Mouse (Mus musculus) CH12.LX (cell line): Measurements from ENCODE around the gene Ptpn23. TPM values are rescaled to one million over a fixed set of nuclear protein-coding genes. Genes with fewer than 3 reads are reported as not detected.

Source experiments
- DNase-seq: peaks from one replicate; pipeline ENCODE4 v3.0.0-alpha.2; 2013; ENCODE audit errors: extremely low read depth
- H3K27ac ChIP-seq: 2 replicates; pipeline ENCODE4 v1.5.1; 2012; ENCODE audit warnings: low read depth, mild to moderate bottlenecking, control low read depth, moderate library complexity; ENCODE audit not compliant: insufficient read depth
- H3K27me3 ChIP-seq: replicated peaks from 2 replicates; pipeline ENCODE3; 2012; ENCODE audit warnings: inconsistent platforms
- H3K36me3 ChIP-seq, 2 experiments: replicated peaks in 1 of 2; 2 replicates each; pipeline versions ENCODE3 to v1.6.1; 2012; ENCODE audit warnings: inconsistent platforms in 1 of 2, low read length in 1 of 2, mild to moderate bottlenecking in 1 of 2, mixed read lengths in 1 of 2, moderate library complexity in 1 of 2; ENCODE audit not compliant: control insufficient read depth in 1 of 2, insufficient read depth in 1 of 2
- H3K4me1 ChIP-seq, 2 experiments: 2 replicates each; pipeline ENCODE4 v1.6.1; 2012; ENCODE audit warnings: inconsistent platforms in 1 of 2, moderate library complexity in 1 of 2; ENCODE audit not compliant: insufficient read depth in 2 of 2, control insufficient read depth in 1 of 2
- H3K4me2 ChIP-seq: 2 replicates; pipeline ENCODE4 v1.6.1; 2012; ENCODE audit warnings: low read depth, mild to moderate bottlenecking, control low read depth; ENCODE audit not compliant: poor library complexity, insufficient read depth, severe bottlenecking
- H3K4me3 ChIP-seq, 3 experiments: fragments of 150-350 bp in 1 of 3; sonication (generic) in 1 of 3; replicated peaks in 1 of 3; 2 replicates each; pipeline versions ENCODE3 to v1.5.1; 2011 to 2012; ENCODE audit warnings: low read depth in 2 of 3, low read length in 2 of 3, mild to moderate bottlenecking in 2 of 3, moderate library complexity in 2 of 3, control low read depth in 1 of 3, improper control_type of control experiment in 1 of 3, inconsistent platforms in 1 of 3, mixed read lengths in 1 of 3; ENCODE audit not compliant: poor library complexity in 1 of 3
- H3K79me2 ChIP-seq: replicated peaks from 2 replicates; pipeline ENCODE4 v1.6.1; 2012; ENCODE audit warnings: mild to moderate bottlenecking, moderate library complexity; ENCODE audit not compliant: control insufficient read depth, poor library complexity, insufficient read depth, severe bottlenecking; ENCODE audit errors: extremely low read depth
- H3K9ac ChIP-seq: 2 replicates; pipeline ENCODE4 v1.6.1; 2012; ENCODE audit warnings: low read depth, mild to moderate bottlenecking, control low read depth, moderate library complexity; ENCODE audit not compliant: insufficient read depth
- H3K9me3 ChIP-seq: replicated peaks from 2 replicates; pipeline ENCODE3; 2012; ENCODE audit warnings: low read length, inconsistent platforms, mixed read lengths
- BHLHE40 ChIP-seq: IDR thresholded peaks from 2 replicates; pipeline ENCODE4 v1.6.1; 2011; ENCODE audit warnings: mild to moderate bottlenecking, low read depth, low read length, improper control_type of control experiment
- CHD1 ChIP-seq: IDR thresholded peaks from 2 replicates; pipeline ENCODE4 v1.6.1; 2012; ENCODE audit warnings: low read depth, low read length, improper control_type of control experiment, inconsistent platforms
- ELF1 ChIP-seq: IDR thresholded peaks from 2 replicates; pipeline ENCODE4 v1.6.1; 2014; ENCODE audit warnings: low read depth, mild to moderate bottlenecking, inconsistent platforms, low read length, improper control_type of control experiment
- ETS1 ChIP-seq: conservative IDR thresholded peaks from 2 replicates; pipeline ENCODE4 v1.6.1; 2012; ENCODE audit warnings: low read depth, mild to moderate bottlenecking, inconsistent platforms, low read length, improper control_type of control experiment, moderate library complexity
- HCFC1 ChIP-seq: IDR thresholded peaks from 2 replicates; pipeline ENCODE4 v1.6.1; 2012; ENCODE audit warnings: low read depth, mild to moderate bottlenecking, inconsistent platforms, low read length, improper control_type of control experiment
- JUN ChIP-seq: IDR thresholded peaks from 2 replicates; pipeline ENCODE4 v1.6.1; 2011; ENCODE audit warnings: low read depth, mild to moderate bottlenecking, low read length, improper control_type of control experiment, moderate library complexity; ENCODE audit not compliant: insufficient read depth
- KAT2A ChIP-seq: IDR thresholded peaks from 2 replicates; pipeline ENCODE4 v1.6.1; 2012; ENCODE audit warnings: low read length, improper control_type of control experiment, inconsistent platforms; ENCODE audit not compliant: insufficient replicate concordance
- MAZ ChIP-seq: IDR thresholded peaks from 2 replicates; pipeline ENCODE4 v1.6.1; 2012; ENCODE audit warnings: low read depth, mild to moderate bottlenecking, inconsistent platforms, low read length, improper control_type of control experiment, moderate library complexity
- MEF2A ChIP-seq: IDR thresholded peaks from 2 replicates; pipeline ENCODE4 v1.6.1; 2014; ENCODE audit warnings: low read depth, mild to moderate bottlenecking, inconsistent platforms, low read length, improper control_type of control experiment, borderline replicate concordance
- MXI1 ChIP-seq: IDR thresholded peaks from 2 replicates; pipeline ENCODE4 v1.6.1; 2011; ENCODE audit warnings: mild to moderate bottlenecking, low read depth, low read length, improper control_type of control experiment
- MYC ChIP-seq: IDR thresholded peaks from 2 replicates; pipeline ENCODE4 v1.6.1; 2011; ENCODE audit warnings: low read depth, mild to moderate bottlenecking, improper control_type of control experiment, low read length
- NRF1 ChIP-seq: IDR thresholded peaks from 2 replicates; pipeline ENCODE4 v1.6.1; 2014; ENCODE audit warnings: low read depth, mild to moderate bottlenecking, inconsistent platforms, low read length, improper control_type of control experiment, moderate library complexity
- PAX5 ChIP-seq: IDR thresholded peaks from 2 replicates; pipeline ENCODE4 v1.6.1; 2012; ENCODE audit warnings: low read length, inconsistent platforms, mixed read lengths
- RCOR1 ChIP-seq: conservative IDR thresholded peaks from 2 replicates; pipeline ENCODE4 v1.6.1; 2012; ENCODE audit warnings: low read depth, mild to moderate bottlenecking, inconsistent platforms, low read length, improper control_type of control experiment
- SMC3 ChIP-seq: IDR thresholded peaks from 2 replicates; pipeline ENCODE4 v1.6.1; 2011; ENCODE audit warnings: low read depth, low read length, improper control_type of control experiment
- TCF12 ChIP-seq: IDR thresholded peaks from 2 replicates; pipeline ENCODE4 v1.6.1; 2014; ENCODE audit warnings: low read depth, mild to moderate bottlenecking, inconsistent platforms, low read length, improper control_type of control experiment
- ZNF384 ChIP-seq: IDR thresholded peaks from 2 replicates; pipeline ENCODE4 v1.6.1; 2012; ENCODE audit warnings: low read depth, low read length, improper control_type of control experiment, inconsistent platforms
- dilution Hi-C: fragments of 300-500 bp; cut with MboI; formaldehyde crosslinking; loops from 2 replicates; pipeline ENCODE4 v1.14.3; 2020; ENCODE audit warnings: low sequenced_read_pairs; ENCODE audit not compliant: extremely low pct_unique_long_range_greater_than_20kb, extremely low pct_ligation_motif_present
- in situ Hi-C: fragments of 300-500 bp; cut with MboI; formaldehyde crosslinking; loops from 3 replicates; pipeline ENCODE4 v1.14.3; 2019; ENCODE audit warnings: low sequenced_read_pairs, low pct_ligation_motif_present, low pct_unique_long_range_greater_than_20kb, mixed read lengths
- polyA plus RNA-seq: library from polyadenylated mRNA; unstranded; fragments of >175 nt; gene quantifications from 2 replicates; pipeline ENCODE4 v1.2.1, GENCODE M21; 2012; ENCODE audit warnings: low read depth; ENCODE audit not compliant: insufficient read length
- total RNA-seq, 2 experiments: library from RNA; depleted of rRNA; stranded (reverse); fragments of 300-350 nt in 1 of 2; fragments of >200 nt in 1 of 2; gene quantifications; 2 replicates each; pipeline ENCODE4 v1.2.3; 2012 to 2014

Gene Ptpn23
- total and polyA plus RNA-seq, 3 experiments = 3.4 to 41.7 (median 12.7) TPM

GRCm38 (mm10) chr9:110351350-110351749 is 56.7 kb downstream of the Ptpn23 start:
- in situ Hi-C loops = no loop called here

GRCm38 (mm10) chr9:110350612-110351011 is 57.4 kb downstream of the Ptpn23 start:
- no peaks in the 10 kb centered on the region for H3K9me3 ChIP-seq
- no peak overlapping the region for H3K4me2 ChIP-seq
- H3K4me3 ChIP-seq = no peak overlapping the region
- H3K9ac ChIP-seq = no peak overlapping the region
- dilution Hi-C loops (no loop called here), in situ Hi-C loops (no loop called here)
- H3K4me1 ChIP-seq = peaks cover 11 to 58% of the 10 kb centered on the region in 2 experiments; a peak in 3 of 4 replicates
- H3K79me2 ChIP-seq = 0 out of 2 replicates have a peak, but pooled peaks cover 3% of the 10 kb centered on the region
- H3K36me3 ChIP-seq = peaks cover 0 to 26% of the 10 kb centered on the region in 2 experiments
- no peak overlapping the region for H3K27ac ChIP-seq
- no peaks in the 10 kb centered on the region for H3K27me3 ChIP-seq
- TF ChIP-seq RCOR1 (no peak), MAZ (no peak), JUN (no peak), HCFC1 (no peak), ZNF384 (no peak), SMC3 (no peak)
- DNase-seq = no peak

More at GRCm38 (mm10) chr9:110351350-110351749, 56.7 kb downstream of the Ptpn23 start:
- DNase-seq = no peak
- Histone ChIP-seq H3K36me3 (peaks cover 0 to 32% of the 10 kb centered on the region in 2 experiments), H3K79me2 (0 out of 2 replicates have a peak, but pooled peaks cover 3% of the 10 kb centered on the region), H3K4me3 (no peak overlapping the region), H3K4me1 (peaks cover 11 to 65% of the 10 kb centered on the region in 2 experiments; a peak in 3 of 4 replicates), H3K27ac (no peak overlapping the region), H3K9ac (no peak overlapping the region), H3K4me2 (no peak overlapping the region), H3K9me3 (no peaks in the 10 kb centered on the region), H3K27me3 (no peaks in the 10 kb centered on the region)
- dilution Hi-C loops = no loop called here
- no peak for TF ChIP-seq BHLHE40
- TF ChIP-seq CHD1 = no peak
- TF ChIP-seq ETS1 = no peak
- no peak for TF ChIP-seq PAX5
- no peak for TF ChIP-seq ELF1
- no peak for TF ChIP-seq MEF2A
- TF ChIP-seq NRF1 = no peak
- TF ChIP-seq KAT2A = no peak
- TF ChIP-seq MXI1 = no peak
- no peak for TF ChIP-seq TCF12
- TF ChIP-seq MYC = no peak
- TF ChIP-seq ZNF384 = no peak
